Mouse (Mus musculus): ENCODE data around the gene Gm42791. TPM values are rescaled to one million over a fixed set of nuclear protein-coding genes. Genes with fewer than 3 reads are reported as not detected.

Gene Gm42791
- total and polyA plus RNA-seq, 3 experiments, result 0.42 to 1.3 TPM; not detected in 1

- H3K4me3 ChIP-seq (replicated peaks in 1 of 3; ENCODE audit: low read depth in 2 of 3, low read length in 2 of 3, poor library complexity in 1 of 3), result no peak overlapping the region
- H3K79me2 ChIP-seq (replicated peaks; ENCODE audit: control insufficient read depth, extremely low read depth, insufficient read depth, poor library complexity, severe bottlenecking), result no peaks in the 10 kb centered on the region
- H3K36me3 ChIP-seq (replicated peaks in 1 of 2; ENCODE audit: control insufficient read depth in 1 of 2, insufficient read depth in 1 of 2, low read length in 1 of 2), result no peaks in the 10 kb centered on the region
- in situ Hi-C loops (cut with MboI; ENCODE audit: low pct_ligation_motif_present, low pct_unique_long_range_greater_than_20kb, low sequenced_read_pairs) (no loop called here), dilution Hi-C loops (cut with MboI; ENCODE audit: extremely low pct_ligation_motif_present, extremely low pct_unique_long_range_greater_than_20kb, low sequenced_read_pairs) (no loop called here)
- DNase-seq (ENCODE audit: extremely low read depth), result no peak
- H3K4me2 ChIP-seq (ENCODE audit: insufficient read depth, low read depth, poor library complexity, severe bottlenecking), result no peak overlapping the region
- TF ChIP-seq KAT2A (IDR thresholded peaks at IDR 0.05; ENCODE audit: insufficient replicate concordance, low read length), result no peak
- TF ChIP-seq ELF1 (IDR thresholded peaks at IDR 0.05; ENCODE audit: low read depth, low read length), result no peak
- no peak for TF ChIP-seq BHLHE40 (IDR thresholded peaks at IDR 0.05; ENCODE audit: low read depth, low read length)
- TF ChIP-seq CHD1 (IDR thresholded peaks at IDR 0.05; ENCODE audit: low read depth, low read length), result no peak
- no peak for TF ChIP-seq MEF2A (IDR thresholded peaks at IDR 0.05; ENCODE audit: borderline replicate concordance, low read depth, low read length)
- TF ChIP-seq ZKSCAN1 (IDR thresholded peaks at IDR 0.05; ENCODE audit: borderline replicate concordance, low read depth, low read length), result no peak
- no peak for TF ChIP-seq NRF1 (IDR thresholded peaks at IDR 0.05; ENCODE audit: low read depth, low read length)
- no peak for TF ChIP-seq ZMIZ1 (IDR thresholded peaks at IDR 0.05; ENCODE audit: low read depth, low read length)
- TF ChIP-seq EP300 (IDR thresholded peaks at IDR 0.05; ENCODE audit: low read length), result no peak
- TF ChIP-seq SIN3A (IDR thresholded peaks at IDR 0.05; ENCODE audit: low read length), result no peak
- no peak for TF ChIP-seq MAZ (IDR thresholded peaks at IDR 0.05; ENCODE audit: low read depth, low read length)
- TF ChIP-seq TBP (conservative IDR thresholded peaks at IDR 0.05; ENCODE audit: low read depth, low read length), result no peak
- no peak for TF ChIP-seq MAFK (IDR thresholded peaks at IDR 0.05; ENCODE audit: insufficient replicate concordance, low read length)
- no peak for TF ChIP-seq SMC3 (IDR thresholded peaks at IDR 0.05; ENCODE audit: low read depth, low read length)
- no peak for TF ChIP-seq NELFE (IDR thresholded peaks at IDR 0.05; ENCODE audit: low read depth, low read length)
- TF ChIP-seq RAD21 (IDR thresholded peaks at IDR 0.05; ENCODE audit: low read depth, low read length), result no peak
- no peak for TF ChIP-seq MAX (IDR thresholded peaks at IDR 0.05; ENCODE audit: low read length)
- TF ChIP-seq IRF4 (IDR thresholded peaks at IDR 0.05; ENCODE audit: low read depth, low read length), result no peak
- H3K4me1 ChIP-seq (ENCODE audit: control insufficient read depth in 1 of 2, insufficient read depth in 2 of 2), result peaks cover 10 to 23% of the 10 kb centered on the region in 2 experiments
- no peak overlapping the region for H3K27ac ChIP-seq (ENCODE audit: insufficient read depth, low read depth)
- H3K9me3 ChIP-seq (replicated peaks; ENCODE audit: low read length), result no peaks in the 10 kb centered on the region
- H3K27me3 ChIP-seq (replicated peaks), result no peaks in the 10 kb centered on the region
- H3K9ac ChIP-seq (ENCODE audit: insufficient read depth, low read depth), result no peak overlapping the region
These were observed 25.7 kb upstream of the Gm42791 start for GRCm38 (mm10) chr5:149020681-149021062.

GRCm38 (mm10) chr5:149020059-149020680, 25.2 kb upstream of the Gm42791 start:
- no peak for TF ChIP-seq MAZ (IDR thresholded peaks at IDR 0.05; ENCODE audit: low read depth, low read length)
- no peak for TF ChIP-seq SIN3A (IDR thresholded peaks at IDR 0.05; ENCODE audit: low read length)
- TF ChIP-seq MEF2A (IDR thresholded peaks at IDR 0.05; ENCODE audit: borderline replicate concordance, low read depth, low read length), result no peak
- TF ChIP-seq CHD1 (IDR thresholded peaks at IDR 0.05; ENCODE audit: low read depth, low read length), result no peak
- no peak for TF ChIP-seq CHD2 (IDR thresholded peaks at IDR 0.05; ENCODE audit: low read length)
- Histone ChIP-seq H3K79me2 (replicated peaks; ENCODE audit: control insufficient read depth, extremely low read depth, insufficient read depth, poor library complexity, severe bottlenecking) (no peaks in the 10 kb centered on the region), H3K27ac (ENCODE audit: insufficient read depth, low read depth) (no peak overlapping the region), H3K4me1 (ENCODE audit: control insufficient read depth in 1 of 2, insufficient read depth in 2 of 2) (peaks cover 10 to 23% of the 10 kb centered on the region in 2 experiments), H3K9me3 (replicated peaks; ENCODE audit: low read length) (no peaks in the 10 kb centered on the region), H3K4me3 (replicated peaks in 1 of 3; ENCODE audit: low read depth in 2 of 3, low read length in 2 of 3, poor library complexity in 1 of 3) (no peak overlapping the region), H3K36me3 (replicated peaks in 1 of 2; ENCODE audit: control insufficient read depth in 1 of 2, insufficient read depth in 1 of 2, low read length in 1 of 2) (no peaks in the 10 kb centered on the region), H3K9ac (ENCODE audit: insufficient read depth, low read depth) (no peak overlapping the region), H3K4me2 (ENCODE audit: insufficient read depth, low read depth, poor library complexity, severe bottlenecking) (no peak overlapping the region), H3K27me3 (replicated peaks) (no peaks in the 10 kb centered on the region)
- no peak for DNase-seq (ENCODE audit: extremely low read depth)
- dilution Hi-C loops (cut with MboI; ENCODE audit: extremely low pct_ligation_motif_present, extremely low pct_unique_long_range_greater_than_20kb, low sequenced_read_pairs) (no loop called here), in situ Hi-C loops (cut with MboI; ENCODE audit: low pct_ligation_motif_present, low pct_unique_long_range_greater_than_20kb, low sequenced_read_pairs) (no loop called here)
